Mouse (Mus musculus) kidney, postnatal 0 days (tissue): ENCODE measurements around the gene Clns1a. TPM values are rescaled to one million over a fixed set of nuclear protein-coding genes. Genes with fewer than 3 reads are reported as not detected.

Experiments used
- ATAC-seq: fragments of 200-750 bp; cut with Nextera tagmentation; replicated peaks from 2 replicates; pipeline ENCODE4 v1.8.0; 2017; ENCODE audit warnings: low read depth, moderate number of reproducible peaks, moderate TSS enrichment, moderate library complexity; ENCODE audit not compliant: low FRiP score
- DNase-seq: peaks from one replicate; pipeline ENCODE4 v3.0.0-alpha.2; 2016; ENCODE audit warnings: low spot score
- H3K27ac ChIP-seq: fragments of 300-500 bp; sonication (generic); 2 replicates; pipeline ENCODE4 v1.5.1; 2014; ENCODE audit warnings: mild to moderate bottlenecking
- H3K27me3 ChIP-seq: fragments of 300-500 bp; sonication (generic); 2 replicates; pipeline ENCODE4 v1.6.1; 2014; ENCODE audit warnings: low read length, mixed read lengths; ENCODE audit not compliant: insufficient read depth
- H3K36me3 ChIP-seq: fragments of 300-500 bp; sonication (generic); 2 replicates; pipeline ENCODE4 v1.6.1; 2014; ENCODE audit warnings: low read length, mixed read lengths; ENCODE audit not compliant: insufficient read depth
- H3K4me1 ChIP-seq: fragments of 300-500 bp; sonication (generic); replicated peaks from 2 replicates; pipeline ENCODE4 v1.6.1; 2014; ENCODE audit warnings: antibody characterized with exemption, low read length, mixed read lengths; ENCODE audit not compliant: insufficient read depth
- H3K4me2 ChIP-seq: fragments of 300-500 bp; sonication (generic); 2 replicates; pipeline ENCODE4 v1.6.1; 2014; ENCODE audit warnings: mild to moderate bottlenecking, low read length, moderate library complexity, mixed read lengths
- H3K4me3 ChIP-seq: fragments of 300-500 bp; sonication (generic); replicated peaks from 2 replicates; pipeline ENCODE4 v1.5.1; 2014; ENCODE audit warnings: low read depth, low read length
- H3K9ac ChIP-seq: fragments of 300-500 bp; sonication (generic); 2 replicates; pipeline ENCODE4 v1.6.1; 2014; ENCODE audit warnings: low read depth, low read length
- H3K9me3 ChIP-seq: fragments of 300-500 bp; sonication (generic); replicated peaks from 2 replicates; pipeline ENCODE4 v1.6.1; 2016; ENCODE audit warnings: low read length, inconsistent platforms, mixed read lengths
- CTCF ChIP-seq: IDR thresholded peaks from 2 replicates; pipeline ENCODE4 v1.5.1; 2016; ENCODE audit warnings: antibody characterized with exemption, low read depth, mild to moderate bottlenecking, moderate library complexity
- WGBS: fragments of 180-500 bp; shearing (Covaris S2); extraction: QIAGEN DNeasy Blood & Tissue Kit; methylation state at CpG from one replicate; pipeline ENCODE4 v1.1.7; 2014; 5-methylcytosine and 5-hydroxymethylcytosine counted together
- polyA plus RNA-seq: library from polyadenylated mRNA; unstranded; fragments of >200 nt; fragmentation: Nextera tagmentation; extraction: Ambion mirVana; gene quantifications from 2 replicates; pipeline ENCODE4 v1.2.1, GENCODE M21; 2015

Clns1a gene
- polyA plus RNA-seq, 1 experiment from 2014 or later = 142 TPM

DNA sequence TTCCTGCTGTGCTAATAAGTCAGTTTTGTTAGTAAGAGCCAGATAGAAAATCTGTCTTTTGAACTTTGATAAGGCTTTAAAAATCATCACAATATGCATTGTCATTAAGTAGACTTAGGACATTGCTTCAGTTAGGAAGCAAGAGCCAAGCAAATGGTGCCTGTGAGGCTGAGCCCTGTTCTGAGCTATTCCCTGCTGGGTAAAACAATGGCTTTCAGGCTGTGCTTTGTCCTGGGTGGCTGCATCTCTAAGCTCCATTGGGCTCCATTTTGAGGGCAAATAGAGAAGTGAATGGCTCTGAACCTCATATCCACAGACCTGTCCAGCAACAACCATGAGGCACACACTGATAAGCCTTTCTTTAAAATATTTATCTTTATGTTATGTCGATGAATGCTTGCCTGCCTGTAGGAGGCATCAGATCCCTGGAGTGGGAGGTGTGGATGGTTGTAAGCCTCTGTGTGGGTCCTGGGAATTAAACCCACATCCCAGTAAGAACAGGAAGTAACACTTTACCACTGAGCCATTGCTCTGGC is 45.4 kb downstream of the Clns1a start:
- DNase-seq (no peak), ATAC-seq (no peak)
- Histone ChIP-seq H3K4me1 (no peaks in the 10 kb centered on the region), H3K4me3 (no peak overlapping the region), H3K36me3 (no peaks in the 10 kb centered on the region), H3K9me3 (no peaks in the 10 kb centered on the region), H3K27me3 (no peaks in the 10 kb centered on the region), H3K4me2 (no peak overlapping the region), H3K9ac (no peak overlapping the region), H3K27ac (no peak overlapping the region)
- TF ChIP-seq CTCF = no peak
- WGBS = 42% methylated on average over 1 of the region's 1 CpGs

DNA sequence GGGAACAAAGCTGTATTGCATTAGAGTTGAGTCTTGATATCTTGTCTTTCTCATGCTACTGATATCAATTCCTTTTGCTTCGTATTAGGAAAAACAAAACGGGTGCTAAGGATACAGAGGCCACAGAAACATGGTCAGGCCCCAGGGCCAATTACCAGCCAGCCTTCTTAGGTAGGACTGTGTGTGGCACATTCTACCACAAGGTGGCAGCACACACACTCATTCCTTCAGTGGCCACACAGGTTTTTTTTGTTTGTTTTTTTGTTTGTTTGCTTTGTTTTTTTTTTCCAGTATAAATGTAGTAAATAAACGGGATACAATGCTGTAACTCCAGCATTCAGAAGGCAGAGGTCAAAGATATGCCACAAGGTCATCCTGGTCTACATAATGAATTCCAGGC is 48.9 kb downstream of the Clns1a start:
- WGBS = 11% methylated on average over 3 of the region's 3 CpGs
- no peaks in the 10 kb centered on the region for H3K27me3 ChIP-seq
- H3K27ac ChIP-seq = no peak overlapping the region
- no peaks in the 10 kb centered on the region for H3K36me3 ChIP-seq
- no peak overlapping the region for H3K4me2 ChIP-seq
- TF ChIP-seq CTCF = peak; percentile 87
- peak; percentile 64 for DNase-seq
- H3K9ac ChIP-seq = no peak overlapping the region
- no peak overlapping the region for H3K4me3 ChIP-seq
- no peaks in the 10 kb centered on the region for H3K9me3 ChIP-seq
- H3K4me1 ChIP-seq = peaks cover 10% of the 10 kb centered on the region; the same call in 1 of the 2 replicates
- no peak for ATAC-seq

DNA sequence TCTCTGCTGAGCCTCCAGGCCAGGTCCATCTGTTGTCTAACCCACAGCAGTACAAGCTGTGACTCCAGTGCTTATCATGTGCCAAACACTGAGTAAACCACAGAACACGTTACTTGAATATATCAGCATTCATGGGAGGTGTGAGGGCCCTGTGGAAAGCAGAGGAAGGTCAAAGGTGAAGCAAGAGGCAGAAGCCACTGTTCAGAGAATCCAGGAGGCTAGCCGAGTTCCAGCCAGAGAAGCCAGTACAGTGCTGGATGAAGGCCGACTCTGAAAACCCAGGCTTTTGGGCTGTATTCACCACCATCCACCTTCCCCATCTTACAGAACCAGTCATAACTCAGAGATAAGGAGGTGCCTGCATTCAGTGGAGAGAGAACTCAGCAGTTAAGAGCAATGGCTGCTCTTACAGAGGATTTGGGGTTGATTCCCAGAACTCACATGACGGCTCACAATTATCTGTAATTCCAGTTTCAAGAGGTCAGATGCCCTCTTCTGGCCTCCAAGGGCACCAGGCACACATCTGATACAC is 50.8 kb downstream of the Clns1a start:
- WGBS = 77% methylated on average over 4 of the region's 4 CpGs
- Histone ChIP-seq H3K27ac (no peak overlapping the region), H3K4me1 (peaks cover 10% of the 10 kb centered on the region; the same call in 1 of the 2 replicates), H3K9me3 (no peaks in the 10 kb centered on the region), H3K36me3 (no peaks in the 10 kb centered on the region), H3K4me3 (no peak overlapping the region), H3K9ac (no peak overlapping the region), H3K4me2 (no peak overlapping the region), H3K27me3 (no peaks in the 10 kb centered on the region)
- no peak for TF ChIP-seq CTCF
- ATAC-seq = no peak
- no peak for DNase-seq

DNA sequence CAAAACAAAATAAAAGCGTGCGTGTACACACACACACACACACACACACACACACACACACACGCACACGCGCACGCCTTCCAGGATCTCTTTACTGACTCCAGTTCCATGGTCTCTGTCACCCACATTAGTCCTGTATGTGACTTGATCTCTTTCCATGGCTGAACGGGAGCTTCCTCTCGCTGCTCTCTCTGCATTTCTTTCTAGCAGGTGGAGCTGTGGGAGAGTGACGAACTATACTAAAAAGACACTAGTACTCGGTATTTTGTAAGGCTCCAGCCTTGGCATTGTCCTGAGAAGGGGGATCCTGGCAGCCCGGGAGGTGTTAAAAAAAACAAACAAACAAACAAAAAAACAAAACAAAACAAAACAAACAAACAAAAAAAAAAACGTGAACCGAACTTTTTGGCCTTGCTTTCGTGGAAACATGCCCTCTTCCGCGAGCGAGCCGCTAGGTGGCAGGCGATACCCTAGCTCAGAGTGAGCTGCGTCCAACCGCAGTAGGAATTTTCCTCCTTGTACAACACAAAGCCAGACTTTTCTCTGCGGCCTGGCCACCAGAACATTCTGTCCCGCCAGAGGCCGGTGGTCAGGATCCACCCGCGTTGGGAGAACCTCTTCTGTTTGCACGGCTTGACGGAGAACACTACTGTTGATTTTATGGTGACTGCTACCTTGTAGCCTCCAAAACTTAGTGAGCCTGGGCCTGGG is 51.5 kb downstream of the Clns1a start:
- H3K4me3 ChIP-seq = no peak overlapping the region
- peak overlapping the region; percentile 48 for H3K4me2 ChIP-seq
- no peaks in the 10 kb centered on the region for H3K27me3 ChIP-seq
- peak; percentile 95 for TF ChIP-seq CTCF
- ATAC-seq = peak; percentile 68
- DNase-seq = peak; percentile 93
- H3K9me3 ChIP-seq = no peaks in the 10 kb centered on the region
- H3K27ac ChIP-seq = 0 out of 2 replicates have a peak overlapping the region, but pooled peaks have one; percentile 62
- no peak overlapping the region for H3K9ac ChIP-seq
- WGBS = 24% methylated on average over 28 of the region's 28 CpGs
- H3K36me3 ChIP-seq = no peaks in the 10 kb centered on the region
- peaks cover 10% of the 10 kb centered on the region; the same call in 1 of the 2 replicates for H3K4me1 ChIP-seq

DNA sequence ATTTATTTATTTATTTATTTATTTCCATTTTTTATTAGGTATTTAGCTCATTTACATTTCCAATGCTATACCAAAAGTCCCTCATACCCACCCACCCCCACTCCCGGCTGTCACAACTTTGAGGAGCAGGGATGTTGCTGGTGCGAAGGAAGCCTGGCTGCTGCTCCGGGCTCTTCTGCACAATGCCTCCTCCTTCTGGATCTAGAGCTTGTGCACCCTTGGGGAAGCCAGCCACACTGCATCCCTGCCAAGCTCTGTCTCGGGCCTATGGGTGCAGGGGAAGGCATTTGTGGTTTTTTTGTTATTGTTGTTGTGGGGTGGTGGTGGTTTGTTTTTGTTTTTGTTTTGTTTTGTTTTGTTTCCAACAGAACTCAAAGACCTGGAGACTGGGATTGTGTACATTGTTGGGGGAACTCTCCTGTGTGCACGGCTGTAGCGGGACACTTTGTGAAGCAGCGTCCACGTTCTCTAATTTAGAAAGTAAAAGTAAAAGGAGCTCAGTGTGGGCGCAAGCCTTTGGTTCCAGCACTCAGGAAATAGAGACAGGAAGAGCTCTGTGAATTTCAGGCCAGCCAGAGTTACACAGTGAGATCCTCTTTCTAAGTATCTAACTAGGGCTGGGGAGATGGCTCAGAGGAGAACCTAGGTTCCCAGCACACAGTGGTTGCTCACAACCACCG is 52.2 kb downstream of the Clns1a start:
- peak overlapping the region; percentile 31; the same call in 1 of the 2 replicates for H3K9ac ChIP-seq
- ATAC-seq = peak; percentile 44; the same call in 1 of the 2 replicates
- peak overlapping the region; percentile 77 for H3K27ac ChIP-seq
- H3K4me2 ChIP-seq = peak overlapping the region; percentile 48
- no peaks in the 10 kb centered on the region for H3K9me3 ChIP-seq
- H3K27me3 ChIP-seq = no peaks in the 10 kb centered on the region
- H3K4me3 ChIP-seq = 0 out of 2 replicates have a peak overlapping the region, but pooled peaks have one; percentile 2
- no peaks in the 10 kb centered on the region for H3K36me3 ChIP-seq
- peak; percentile 61 for DNase-seq
- H3K4me1 ChIP-seq = peaks cover 10% of the 10 kb centered on the region; the same call in 1 of the 2 replicates
- TF ChIP-seq CTCF = no peak
- WGBS = 60% methylated on average over 10 of the region's 10 CpGs
